Mouse (Mus musculus) 416B (cell line): ENCODE measurements around the gene Lhpp.
A peak's percentile ranks its signal among the peaks of the same experiment; 100 is the strongest.

Source experiments
- DNase-seq: peaks from one replicate; pipeline ENCODE4 v3.0.0; 2011; ENCODE audit warnings: low read depth

Gene Lhpp

DNA sequence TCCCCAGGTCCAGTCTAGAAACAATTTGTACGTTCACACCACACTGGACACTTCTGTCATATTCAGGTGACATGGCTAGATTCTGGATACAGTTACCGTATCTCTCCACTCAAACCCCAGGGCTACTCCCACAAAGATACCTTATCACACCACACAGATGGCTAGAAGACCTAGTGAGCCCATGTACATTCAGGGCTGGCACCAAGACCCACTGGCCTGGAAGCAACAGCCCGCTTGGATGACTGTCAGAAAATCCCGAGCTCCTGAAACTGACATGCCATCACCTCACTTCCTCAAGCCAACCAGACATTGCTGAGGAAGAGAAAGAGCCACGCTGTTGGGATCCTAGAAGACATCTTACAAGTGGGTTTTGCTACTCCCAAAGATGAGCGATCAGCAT is 128.4 kb downstream of the Lhpp start:
- DNase-seq: no peak

DNA sequence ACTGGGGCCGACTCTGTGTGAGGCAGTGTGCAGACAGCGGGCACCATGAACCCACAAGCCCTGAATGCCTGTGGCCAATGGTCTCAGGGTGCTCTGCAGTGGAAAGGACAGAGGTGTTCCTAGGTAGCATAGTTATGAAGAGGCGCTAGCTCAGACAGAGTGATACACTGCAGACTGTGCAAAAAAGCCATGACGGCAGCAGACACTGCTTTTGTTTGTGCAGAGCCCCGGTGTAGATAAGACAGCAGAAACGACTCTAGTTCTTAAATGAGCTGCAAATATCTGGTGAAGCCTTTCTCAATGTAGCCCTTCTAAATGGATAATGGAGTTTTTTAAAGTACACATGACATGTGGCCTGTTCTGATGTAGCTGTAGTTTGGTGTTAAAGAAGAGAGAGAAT is 129.4 kb downstream of the Lhpp start:
- no peak for DNase-seq

DNA sequence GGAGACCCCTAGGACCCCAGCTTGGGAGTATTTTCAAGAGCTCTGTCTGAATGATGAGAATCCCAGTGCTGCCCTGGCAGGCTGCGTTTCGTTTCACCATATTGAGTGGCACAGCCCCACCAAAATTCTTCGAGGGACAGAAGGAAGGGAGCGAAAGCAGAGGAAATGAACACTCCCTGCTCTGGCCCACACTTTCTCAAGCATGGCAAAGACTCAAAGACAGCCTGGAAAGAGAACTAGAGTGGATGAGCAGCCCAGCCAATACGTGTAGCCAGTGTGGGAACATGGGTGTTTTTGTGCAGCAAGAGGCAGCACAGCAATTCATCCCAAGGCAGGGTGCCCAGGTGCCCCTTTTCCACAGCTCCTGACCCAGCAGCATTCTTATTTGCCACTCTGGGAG is 132.5 kb downstream of the Lhpp start:
- DNase-seq: no peak

DNA sequence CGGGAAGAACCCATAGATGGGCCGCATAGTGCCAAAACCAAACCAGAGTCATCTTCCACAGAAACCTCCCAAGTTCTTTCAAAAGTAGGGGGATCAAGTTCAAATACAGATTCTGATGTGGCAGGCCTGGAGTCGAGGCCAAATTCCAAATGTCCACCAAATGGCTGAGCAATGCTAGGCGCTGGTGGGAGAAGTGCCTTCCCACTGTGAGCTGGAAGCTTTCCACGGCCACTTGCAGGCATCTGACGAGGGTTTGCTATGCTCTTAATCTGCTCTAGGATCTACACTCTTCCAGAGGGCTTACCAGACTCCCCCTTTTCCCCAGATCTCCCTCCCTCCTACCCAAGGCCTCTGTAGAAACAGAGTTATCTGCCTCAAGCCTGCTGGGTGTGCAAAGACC is 136.7 kb downstream of the Lhpp start:
- DNase-seq: no peak

DNA sequence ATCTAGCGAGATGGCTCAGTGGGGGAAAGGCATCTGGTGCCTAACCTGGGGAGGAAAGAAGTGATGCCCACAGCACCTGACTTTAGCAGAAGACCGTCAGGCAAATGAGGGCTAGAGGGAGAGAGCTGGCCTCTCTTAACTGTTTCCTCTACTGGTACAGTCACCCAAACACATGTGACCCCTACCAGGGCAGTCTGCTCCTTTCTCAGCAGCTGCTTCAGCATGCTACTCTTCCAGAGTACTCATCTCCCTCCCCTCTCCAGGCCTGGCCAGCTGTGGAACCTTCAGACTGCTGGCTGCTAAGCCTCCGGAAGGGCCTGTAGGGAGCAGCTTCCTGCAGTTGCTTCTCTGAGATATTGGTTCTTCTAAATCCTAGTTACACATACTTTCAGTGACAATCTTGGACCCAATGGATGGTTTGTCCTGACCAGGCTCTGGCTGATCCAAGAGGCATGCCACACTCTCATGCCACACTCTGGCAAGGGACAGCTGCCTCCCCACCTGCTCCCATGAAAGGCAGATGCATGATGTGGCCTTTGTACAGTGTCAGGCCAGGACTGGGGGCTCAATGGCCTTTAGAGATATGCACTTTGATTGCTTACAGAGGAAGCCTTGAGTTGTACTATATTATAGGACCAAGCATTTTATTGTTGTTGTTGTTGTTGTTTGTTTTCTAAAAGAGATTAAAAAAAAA is 137.8 kb downstream of the Lhpp start:
- no peak for DNase-seq

DNA sequence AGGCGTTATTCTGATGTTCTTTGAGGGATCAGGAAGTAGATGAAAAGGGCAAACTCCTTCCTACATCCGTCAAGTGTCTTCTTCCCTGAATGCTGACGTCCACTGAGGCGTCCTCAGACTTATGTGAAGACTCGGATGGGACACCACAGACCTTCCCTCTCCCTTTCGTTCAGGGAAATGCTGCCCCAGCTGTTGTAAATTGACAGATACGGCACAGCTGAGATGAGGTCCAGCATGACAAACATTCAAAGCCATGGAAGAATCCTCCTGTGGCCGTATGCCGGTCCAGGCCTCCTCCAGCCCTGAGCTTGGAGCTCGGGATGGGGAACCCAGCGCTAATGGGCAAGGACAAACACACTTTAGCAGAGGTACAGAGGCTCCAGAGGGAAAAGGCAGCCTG is 139.1 kb downstream of the Lhpp start:
- no peak for DNase-seq

DNA sequence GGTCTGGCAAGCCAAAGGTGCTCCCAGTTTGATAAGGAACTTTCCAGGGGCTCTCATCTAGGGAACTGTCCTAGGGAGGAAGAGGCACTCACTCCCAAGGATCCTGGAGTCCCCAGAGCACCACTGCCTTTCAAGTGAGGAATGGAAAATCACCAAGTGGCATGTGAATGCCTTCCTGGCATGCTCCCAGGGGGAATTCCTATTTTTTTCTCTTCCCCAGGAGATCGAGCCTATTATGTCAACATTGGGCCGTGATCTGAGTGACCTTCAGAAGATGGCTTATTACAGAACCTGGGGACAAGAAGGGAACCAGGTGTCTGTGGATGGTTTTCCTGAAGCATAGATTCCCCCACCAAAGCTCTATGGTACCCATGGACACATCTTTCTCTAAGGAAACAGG is 141.3 kb downstream of the Lhpp start:
- DNase-seq: no peak

DNA sequence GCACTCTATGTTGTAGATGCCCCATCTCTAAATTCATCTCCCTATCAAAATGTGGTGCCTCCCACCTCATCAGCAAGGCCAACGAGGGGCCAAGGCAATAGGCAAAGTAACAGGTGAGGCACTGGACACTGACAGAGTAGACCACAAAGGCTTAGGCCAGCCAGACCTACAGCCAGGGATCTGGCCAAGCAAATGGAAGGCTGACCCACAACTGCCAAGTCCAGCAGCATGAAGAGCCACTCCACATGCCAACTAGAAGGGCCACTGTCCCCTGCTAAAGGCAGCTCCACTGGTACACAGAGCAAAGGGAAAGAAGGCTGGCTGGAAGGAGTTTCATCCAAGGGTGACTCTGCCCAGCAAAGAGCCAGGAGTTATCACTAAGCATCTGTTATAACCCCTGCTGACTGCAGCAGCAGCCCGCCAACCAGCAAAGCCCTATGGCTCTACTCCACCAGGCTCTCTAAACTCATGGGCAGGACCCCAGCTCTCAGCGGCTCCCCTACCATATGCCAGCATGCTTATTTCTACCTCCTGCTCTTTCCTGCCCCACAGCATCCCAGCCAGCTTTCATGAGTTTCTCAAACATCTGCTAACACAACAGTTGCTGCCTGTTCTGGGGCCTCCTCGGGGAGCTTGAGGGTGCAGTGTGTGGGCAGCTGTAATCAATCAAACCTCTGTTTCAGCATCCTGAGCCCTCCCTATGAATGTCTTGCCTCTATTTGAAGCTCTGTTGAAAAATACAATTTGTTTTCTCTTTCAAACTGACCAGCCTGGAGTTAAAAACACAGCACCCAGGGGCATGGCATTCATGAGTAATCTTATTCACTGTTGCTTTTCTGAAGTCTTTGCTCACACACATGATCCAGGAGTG is 143.3 kb downstream of the Lhpp start:
- DNase-seq: no peak

DNA sequence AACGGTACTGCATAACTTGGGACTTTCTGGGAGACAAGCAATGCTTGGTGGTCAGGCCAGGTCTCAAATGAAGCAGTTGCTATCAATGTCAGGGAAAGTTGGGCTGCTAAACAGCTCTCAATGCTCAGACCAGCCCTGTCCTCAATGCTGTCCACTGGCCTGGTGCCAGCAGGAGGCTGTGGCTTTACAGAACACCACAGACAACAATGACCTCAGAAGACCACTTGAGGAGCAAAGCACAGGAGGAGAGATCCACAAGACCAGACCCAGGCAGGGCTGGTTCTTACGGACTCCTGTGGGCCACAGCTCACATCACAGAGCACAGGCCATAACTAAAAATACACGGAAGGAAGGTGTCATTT is 143.9 kb downstream of the Lhpp start:
- peak; percentile 70 for DNase-seq
